Mouse (Mus musculus) E14TG2a.4 (cell line): ENCODE results near the gene Sf3b5.

Experiments used
- CTCF ChIP-seq: conservative IDR thresholded peaks from 2 replicates; pipeline ENCODE4 v1.5.1; 2014; ENCODE audit warnings: low read length
- POU5F1 ChIP-seq: IDR thresholded peaks from 2 replicates; pipeline ENCODE4 v1.6.1; 2014; ENCODE audit warnings: low read length, borderline replicate concordance

- TF ChIP-seq CTCF (no peak), POU5F1 (no peak)
Measured at GRCm38 (mm10) chr10:12986485-12986884, 18.7 kb upstream of the Sf3b5 start.
